Mouse (Mus musculus) lung, embryonic 15.5 days (tissue): Measurements from ENCODE around the gene Mgst2. TPM values are rescaled to one million over a fixed set of nuclear protein-coding genes. Genes with fewer than 3 reads are reported as not detected.

Experiments
- ATAC-seq: fragments of 200-750 bp; cut with Nextera tagmentation; 2 replicates; pipeline ENCODE4 v1.8.0; 2017; ENCODE audit warnings: moderate number of reproducible peaks, borderline replicate concordance; ENCODE audit not compliant: low FRiP score, low TSS enrichment; ENCODE audit errors: extremely low read depth
- H3K27ac ChIP-seq: fragments of 300-500 bp; sonication (generic); 2 replicates; pipeline ENCODE4 v1.5.1; 2015; ENCODE audit warnings: moderate library complexity, mild to moderate bottlenecking, inconsistent platforms
- H3K27me3 ChIP-seq: fragments of 300-500 bp; sonication (generic); 2 replicates; pipeline ENCODE4 v1.6.1; 2015; ENCODE audit warnings: inconsistent platforms
- H3K36me3 ChIP-seq: fragments of 300-500 bp; sonication (generic); 2 replicates; pipeline ENCODE4 v1.6.1; 2015; ENCODE audit warnings: inconsistent platforms
- H3K4me1 ChIP-seq: fragments of 300-500 bp; sonication (generic); 2 replicates; pipeline ENCODE4 v1.6.1; 2015; ENCODE audit warnings: inconsistent platforms
- H3K4me2 ChIP-seq: fragments of 300-500 bp; sonication (generic); 2 replicates; pipeline ENCODE4 v1.6.1; 2015; ENCODE audit warnings: inconsistent platforms, mild to moderate bottlenecking, moderate library complexity
- H3K4me3 ChIP-seq: fragments of 300-500 bp; sonication (generic); 2 replicates; pipeline ENCODE4 v1.5.1; 2015; ENCODE audit warnings: mild to moderate bottlenecking, inconsistent platforms
- H3K9ac ChIP-seq: fragments of 300-500 bp; sonication (generic); 2 replicates; pipeline ENCODE4 v1.6.1; 2015; ENCODE audit warnings: inconsistent platforms
- H3K9me3 ChIP-seq: fragments of 300-500 bp; sonication (generic); 2 replicates; pipeline ENCODE4 v1.6.1; 2016; ENCODE audit warnings: inconsistent platforms
- WGBS: fragments of 180-500 bp; shearing (Covaris S2); methylation state at CpG from one replicate; pipeline ENCODE4 v1.1.7; 2015; 5-methylcytosine and 5-hydroxymethylcytosine counted together
- polyA plus RNA-seq: library from polyadenylated mRNA; unstranded; fragments of >200 nt; fragmentation: Nextera tagmentation; extraction: Ambion mirVana; gene quantifications from 2 replicates; pipeline ENCODE4 v1.2.1, GENCODE M21; 2015

The Mgst2 gene
- polyA plus RNA-seq, 1 experiment from 2014 or later, result 3.2 TPM

- Histone ChIP-seq H3K4me1 (no peaks in the 10 kb centered on the region), H3K9me3 (no peaks in the 10 kb centered on the region), H3K4me2 (no peak overlapping the region), H3K36me3 (peaks cover 12% of the 10 kb centered on the region), H3K27ac (no peak overlapping the region), H3K9ac (no peak overlapping the region), H3K4me3 (no peak overlapping the region), H3K27me3 (no peaks in the 10 kb centered on the region)
- no peak for ATAC-seq
- 87% methylated on average over 6 of the region's 6 CpGs for WGBS
Measured at GRCm38 (mm10) chr3:51686316-51686715, 26.2 kb downstream of the Mgst2 start.

DNA sequence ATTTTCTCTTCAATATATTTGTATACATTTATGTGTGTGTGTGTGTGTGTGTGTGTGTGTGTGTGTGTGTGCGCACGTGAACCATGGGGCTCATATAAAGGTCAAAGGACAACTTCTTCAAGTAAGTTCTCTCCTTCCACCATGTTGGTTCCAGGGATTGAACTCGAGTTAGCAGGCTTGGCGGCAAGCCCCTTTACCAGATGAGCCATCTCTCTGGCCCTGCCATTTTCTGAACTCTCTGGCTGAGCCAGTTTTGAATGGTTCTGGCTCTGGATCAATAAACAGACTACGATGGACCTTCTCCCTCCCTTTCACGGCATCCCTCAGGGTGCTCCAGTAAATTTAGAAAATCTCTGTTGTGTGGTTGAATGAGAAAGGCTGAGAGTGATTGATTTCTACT lies 26.6 kb downstream of the Mgst2 start:
- Histone ChIP-seq H3K4me1 (no peaks in the 10 kb centered on the region), H3K27ac (no peak overlapping the region), H3K4me2 (no peak overlapping the region), H3K9me3 (no peaks in the 10 kb centered on the region), H3K4me3 (no peak overlapping the region), H3K27me3 (no peaks in the 10 kb centered on the region), H3K9ac (no peak overlapping the region), H3K36me3 (peaks cover 12% of the 10 kb centered on the region)
- whole genome bisulfite sequencing, result 74% methylated on average over 6 of the region's 6 CpGs
- no peak for ATAC-seq

DNA sequence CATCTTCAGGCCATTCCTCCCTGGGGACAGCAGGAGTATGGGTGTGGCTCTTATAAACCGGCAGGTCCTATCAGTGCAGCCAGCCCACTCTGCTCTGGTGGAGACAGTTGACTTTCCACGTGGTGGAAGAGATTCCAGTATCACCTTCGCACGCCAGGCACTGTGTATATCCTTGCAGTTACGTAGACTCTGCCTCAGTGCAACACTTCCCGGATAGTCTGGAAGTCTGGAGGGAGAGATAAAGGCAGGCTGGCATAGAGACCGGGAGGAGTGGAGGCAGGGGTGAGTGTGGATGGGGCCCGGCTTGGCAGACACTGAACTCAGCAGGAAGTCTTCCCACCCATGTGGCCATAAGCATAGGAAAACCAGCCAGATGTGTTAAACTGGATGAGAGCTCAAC lies 28.6 kb downstream of the Mgst2 start:
- Histone ChIP-seq H3K4me3 (no peak overlapping the region), H3K9me3 (no peaks in the 10 kb centered on the region), H3K36me3 (peaks cover 12% of the 10 kb centered on the region), H3K9ac (no peak overlapping the region), H3K4me1 (no peaks in the 10 kb centered on the region), H3K27ac (no peak overlapping the region), H3K27me3 (no peaks in the 10 kb centered on the region), H3K4me2 (no peak overlapping the region)
- ATAC-seq, result peak; percentile 52; the same call in 1 of the 2 replicates
- WGBS, result 72% methylated on average over 8 of the region's 8 CpGs

- Histone ChIP-seq H3K4me2 (no peak overlapping the region), H3K9me3 (no peaks in the 10 kb centered on the region), H3K36me3 (peaks cover 24% of the 10 kb centered on the region), H3K4me3 (no peak overlapping the region), H3K27me3 (no peaks in the 10 kb centered on the region), H3K9ac (no peak overlapping the region), H3K4me1 (no peaks in the 10 kb centered on the region), H3K27ac (no peak overlapping the region)
- WGBS, result 87% methylated on average over 10 of the region's 10 CpGs
- no peak for ATAC-seq
Measured at GRCm38 (mm10) chr3:51693196-51693595, 33.0 kb downstream of the Mgst2 start.

DNA sequence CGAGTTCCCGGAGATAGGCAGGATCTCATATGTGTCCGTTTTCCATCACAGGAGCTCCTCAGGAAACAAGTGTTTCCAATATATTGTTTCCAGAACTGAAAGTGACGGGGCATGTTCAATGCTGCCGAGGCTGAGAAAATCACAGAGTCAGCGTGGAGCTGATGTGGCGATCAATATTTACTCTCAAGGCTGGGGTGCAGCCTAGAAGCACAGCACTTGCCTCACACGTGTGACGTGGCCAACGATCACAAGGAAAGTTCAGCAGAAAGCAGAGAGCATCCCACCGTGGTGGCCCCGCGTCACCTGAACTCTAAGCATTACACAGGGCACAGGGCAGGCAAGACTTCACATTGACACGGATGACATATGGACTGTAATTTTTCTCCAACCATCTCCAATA lies 34.4 kb downstream of the Mgst2 start:
- Histone ChIP-seq H3K9ac (no peak overlapping the region), H3K4me2 (no peak overlapping the region), H3K27me3 (no peaks in the 10 kb centered on the region), H3K4me3 (no peak overlapping the region), H3K36me3 (peaks cover 22% of the 10 kb centered on the region), H3K9me3 (no peaks in the 10 kb centered on the region), H3K4me1 (no peaks in the 10 kb centered on the region), H3K27ac (no peak overlapping the region)
- 86% methylated on average over 14 of the region's 14 CpGs for WGBS
- no peak for ATAC-seq

DNA sequence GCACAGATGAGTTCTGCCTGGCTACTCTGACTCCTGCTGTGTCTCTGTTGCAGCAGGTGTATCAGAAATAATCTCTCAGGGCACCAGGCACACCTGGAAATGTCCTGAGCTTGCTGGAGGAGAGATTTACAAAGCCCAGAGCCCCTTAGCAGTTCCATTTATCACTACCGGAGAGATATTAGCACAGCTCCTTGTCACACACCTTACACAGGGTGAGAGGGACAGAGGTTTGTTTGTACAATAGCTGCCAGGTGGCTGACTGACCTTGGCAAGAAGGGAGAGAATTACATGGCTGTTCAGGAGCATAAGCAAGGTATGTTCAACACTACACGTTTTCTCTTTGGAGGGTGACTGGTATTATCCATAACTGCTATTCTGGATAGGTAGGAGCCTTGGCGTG lies 35.6 kb downstream of the Mgst2 start:
- ATAC-seq, result no peak

DNA sequence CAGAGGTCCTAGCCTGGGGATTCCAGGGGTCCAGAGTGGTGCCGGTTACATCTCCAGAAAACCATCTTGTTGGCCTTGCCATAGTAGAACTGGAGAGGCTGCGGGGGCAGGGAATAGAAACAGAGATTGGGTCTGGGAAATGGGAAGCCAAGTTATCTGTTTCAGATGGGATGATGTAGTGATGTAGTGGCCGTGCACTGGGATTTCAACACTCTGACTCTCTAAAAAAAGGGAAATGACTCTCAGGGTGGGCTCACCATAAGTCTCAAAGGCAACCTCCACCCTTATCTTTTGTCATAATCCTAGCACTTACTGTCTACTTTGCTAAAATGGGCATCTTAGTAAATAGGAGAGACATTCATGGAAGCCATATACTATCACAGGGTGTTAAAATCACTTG lies 37.8 kb downstream of the Mgst2 start:
- peaks cover 12% of the 10 kb centered on the region; the same call in 1 of the 2 replicates for H3K36me3 ChIP-seq
- H3K9me3 ChIP-seq, result no peaks in the 10 kb centered on the region
- H3K4me2 ChIP-seq, result no peak overlapping the region
- no peak overlapping the region for H3K4me3 ChIP-seq
- H3K27me3 ChIP-seq, result no peaks in the 10 kb centered on the region
- peaks cover 23% of the 10 kb centered on the region for H3K4me1 ChIP-seq
- ATAC-seq, result no peak
- H3K9ac ChIP-seq, result no peak overlapping the region
- 88% methylated on average over 3 of the region's 3 CpGs for WGBS
- H3K27ac ChIP-seq, result no peak overlapping the region

More for the DNA sequence above, 35.6 kb downstream of the Mgst2 start:
- Histone ChIP-seq H3K9me3 (no peaks in the 10 kb centered on the region), H3K27me3 (no peaks in the 10 kb centered on the region), H3K4me2 (no peak overlapping the region), H3K36me3 (peaks cover 12% of the 10 kb centered on the region; the same call in 1 of the 2 replicates), H3K4me1 (peaks cover 7% of the 10 kb centered on the region), H3K27ac (no peak overlapping the region), H3K4me3 (no peak overlapping the region), H3K9ac (no peak overlapping the region)
- 75% methylated on average over 3 of the region's 3 CpGs for WGBS

GRCm38 (mm10) chr3:51700123-51700522 lies 40.0 kb downstream of the Mgst2 start:
- no peak overlapping the region for H3K9ac ChIP-seq
- 66% methylated on average over 4 of the region's 4 CpGs for WGBS
- no peak for ATAC-seq

DNA sequence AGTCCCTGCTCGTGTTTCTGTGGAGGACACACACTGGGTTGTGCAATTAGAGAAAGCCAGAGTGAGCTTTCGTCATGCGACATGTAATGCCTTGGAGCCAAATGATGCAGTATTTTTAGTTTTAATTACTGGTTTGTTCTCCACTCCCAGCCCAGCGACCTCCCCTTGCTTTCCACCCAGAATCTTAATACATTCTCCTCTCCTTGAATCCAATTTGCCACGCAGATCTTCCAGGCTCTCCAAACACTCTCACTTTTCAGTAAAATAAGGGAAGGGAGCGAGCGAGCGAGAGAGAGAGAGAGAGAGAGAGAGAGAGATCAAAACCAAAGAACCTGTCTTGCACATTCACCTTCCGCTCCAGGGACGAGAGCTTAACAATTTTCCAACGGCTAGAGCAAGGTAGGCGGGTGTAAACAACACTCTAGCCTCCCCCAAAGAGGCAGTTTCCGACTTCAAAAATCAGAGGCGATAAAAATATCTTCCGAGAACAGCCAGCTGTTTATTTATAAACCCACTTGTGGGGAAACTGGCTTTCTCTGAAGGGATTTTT lies 40.6 kb downstream of the Mgst2 start:
- no peak for ATAC-seq
- peak overlapping the region; percentile 39 for H3K4me3 ChIP-seq
- H3K27me3 ChIP-seq, result no peaks in the 10 kb centered on the region
- H3K27ac ChIP-seq, result peak overlapping the region; percentile 52
- WGBS, result 17% methylated on average over 15 of the region's 15 CpGs
- H3K4me1 ChIP-seq, result peaks cover 23% of the 10 kb centered on the region
- peak overlapping the region; percentile 80 for H3K4me2 ChIP-seq
- peaks cover 9% of the 10 kb centered on the region; the same call in 1 of the 2 replicates for H3K36me3 ChIP-seq
- H3K9ac ChIP-seq, result peak overlapping the region; percentile 39; the same call in 1 of the 2 replicates
- no peaks in the 10 kb centered on the region for H3K9me3 ChIP-seq

More at GRCm38 (mm10) chr3:51700123-51700522, 40.0 kb downstream of the Mgst2 start:
- no peak overlapping the region for H3K4me3 ChIP-seq
- peaks cover 23% of the 10 kb centered on the region for H3K4me1 ChIP-seq
- H3K9me3 ChIP-seq, result no peaks in the 10 kb centered on the region
- H3K27me3 ChIP-seq, result no peaks in the 10 kb centered on the region
- no peak overlapping the region for H3K27ac ChIP-seq
- H3K4me2 ChIP-seq, result no peak overlapping the region
- peaks cover 12% of the 10 kb centered on the region; the same call in 1 of the 2 replicates for H3K36me3 ChIP-seq

- Histone ChIP-seq H3K4me1 (peaks cover 23% of the 10 kb centered on the region), H3K9ac (peak overlapping the region; percentile 39), H3K9me3 (no peaks in the 10 kb centered on the region), H3K4me2 (peak overlapping the region; percentile 80), H3K36me3 (peaks cover 6% of the 10 kb centered on the region; the same call in 1 of the 2 replicates), H3K27me3 (no peaks in the 10 kb centered on the region), H3K27ac (peak overlapping the region; percentile 70), H3K4me3 (peak overlapping the region; percentile 39)
- ATAC-seq, result peak; percentile 90
- under 1% methylated on average over 27 of the region's 27 CpGs for WGBS
Measured at GRCm38 (mm10) chr3:51701281-51701751, 41.2 kb downstream of the Mgst2 start.

- H3K4me3 ChIP-seq, result peak overlapping the region; percentile 39
- WGBS, result 17% methylated on average over 13 of the region's 13 CpGs
- peak overlapping the region; percentile 70 for H3K27ac ChIP-seq
Measured at GRCm38 (mm10) chr3:51701950-51702349, 41.8 kb downstream of the Mgst2 start.

GRCm38 (mm10) chr3:51702701-51703286 lies 42.6 kb downstream of the Mgst2 start:
- H3K36me3 ChIP-seq, result no peaks in the 10 kb centered on the region
- H3K4me3 ChIP-seq, result no peak overlapping the region
- H3K27me3 ChIP-seq, result no peaks in the 10 kb centered on the region
- 89% methylated on average over 8 of the region's 8 CpGs for WGBS
- H3K4me1 ChIP-seq, result peaks cover 24% of the 10 kb centered on the region
- no peak overlapping the region for H3K4me2 ChIP-seq
- H3K27ac ChIP-seq, result no peak overlapping the region
- H3K9me3 ChIP-seq, result no peaks in the 10 kb centered on the region
- ATAC-seq, result no peak
- H3K9ac ChIP-seq, result no peak overlapping the region

More at GRCm38 (mm10) chr3:51701950-51702349, 41.8 kb downstream of the Mgst2 start:
- Histone ChIP-seq H3K27me3 (no peaks in the 10 kb centered on the region), H3K4me1 (peaks cover 23% of the 10 kb centered on the region), H3K9me3 (no peaks in the 10 kb centered on the region), H3K9ac (peak overlapping the region; percentile 39), H3K36me3 (peaks cover 1% of the 10 kb centered on the region; the same call in 1 of the 2 replicates), H3K4me2 (peak overlapping the region; percentile 80)
- peak; percentile 56 for ATAC-seq
